In genomic region chr6:72872276-72872675, GRCm38 (mm10) we compare ENCODE assay signal across 23 mouse cellular contexts.
"Had no signal": no experiment of that assay in that cellular context is flagged by ENCODE, and none has a peak within 500 bp of the region (broad histone marks: within the 10 kb centered on the region; RNA-seq: fewer than 3 reads in every experiment).

No protein-coding gene starts in this region.

- H3K4me2 ChIP-seq: kidney, embryonic 15.5 days; limb, embryonic 13.5 days; liver, embryonic 12.5 days; liver, embryonic 15.5 days; lung, embryonic 15.5 days; midbrain, embryonic 11.5 days; midbrain, embryonic 15.5 days; neural tube, embryonic 12.5 days; neural tube, embryonic 15.5 days; stomach, embryonic 15.5 days had no signal

- H3K4me3 ChIP-seq: kidney, embryonic 15.5 days; limb, embryonic 13.5 days; liver, embryonic 12.5 days; liver, embryonic 15.5 days; lung, embryonic 15.5 days; midbrain, embryonic 15.5 days; neural tube, embryonic 12.5 days; neural tube, embryonic 15.5 days; stomach, embryonic 15.5 days had no signal

- H3K27ac ChIP-seq: kidney, embryonic 15.5 days; limb, embryonic 13.5 days; liver, embryonic 12.5 days; liver, embryonic 15.5 days; lung, embryonic 15.5 days; midbrain, embryonic 15.5 days; neural tube, embryonic 12.5 days; neural tube, embryonic 15.5 days; stomach, embryonic 15.5 days had no signal

- H3K9ac ChIP-seq: kidney, embryonic 15.5 days; limb, embryonic 13.5 days; liver, embryonic 12.5 days; liver, embryonic 15.5 days; lung, embryonic 15.5 days; midbrain, embryonic 15.5 days; neural tube, embryonic 12.5 days; neural tube, embryonic 15.5 days; stomach, embryonic 15.5 days had no signal

- ATAC-seq: liver, embryonic 12.5 days; midbrain, embryonic 15.5 days had no signal

- H3K27me3 ChIP-seq: kidney, embryonic 15.5 days; limb, embryonic 13.5 days; liver, embryonic 12.5 days; liver, embryonic 15.5 days; lung, embryonic 15.5 days; midbrain, embryonic 15.5 days; neural tube, embryonic 12.5 days; neural tube, embryonic 15.5 days; stomach, embryonic 15.5 days had no signal

- H3K36me3 ChIP-seq: liver, embryonic 12.5 days; liver, embryonic 15.5 days; lung, embryonic 15.5 days; midbrain, embryonic 15.5 days; neural tube, embryonic 12.5 days; neural tube, embryonic 15.5 days; stomach, embryonic 15.5 days had no signal

- DNase-seq: kidney, adult 11 months; kidney, adult 8-10 months; kidney, postnatal 10 days; kidney, postnatal 36 days; left cerebral cortex, postnatal 4 days; liver; lung, adult 18-20 months; lung, postnatal 10 days; lung, postnatal 36 days; right cerebral cortex, adult 18-20 months; right cerebral cortex, postnatal 25 days; spleen, adult 18-20 months; thymus, postnatal 25 days had no signal

- H3K9me3 ChIP-seq: kidney, embryonic 15.5 days; limb, embryonic 13.5 days; liver, embryonic 12.5 days; liver, embryonic 15.5 days; lung, embryonic 15.5 days; midbrain, embryonic 15.5 days; neural tube, embryonic 12.5 days; neural tube, embryonic 15.5 days; stomach, embryonic 15.5 days had no signal
